Mouse (Mus musculus) ES-Bruce4 (cell line): ENCODE results near the gene Ppp2r2c. TPM values are rescaled to one million over a fixed set of nuclear protein-coding genes. Genes with fewer than 3 reads are reported as not detected.

Source experiments
- H3K27ac ChIP-seq: 2 replicates; pipeline ENCODE4 v1.5.1; 2012; ENCODE audit warnings: low read length, inconsistent platforms; ENCODE audit not compliant: insufficient read depth
- H3K27me3 ChIP-seq: 2 replicates; pipeline ENCODE4 v1.6.1; 2012; ENCODE audit warnings: mild to moderate bottlenecking, low read length, inconsistent platforms; ENCODE audit not compliant: control insufficient read depth, poor library complexity, insufficient read depth, severe bottlenecking
- H3K36me3 ChIP-seq: 2 replicates; pipeline ENCODE4 v1.6.1; 2012; ENCODE audit warnings: inconsistent platforms, mild to moderate bottlenecking, low read length, moderate library complexity; ENCODE audit not compliant: control insufficient read depth, poor library complexity, insufficient read depth, severe bottlenecking
- H3K4me1 ChIP-seq: one replicate; pipeline ENCODE4 v1.8.1; 2011; ENCODE audit warnings: low read length; ENCODE audit not compliant: control insufficient read depth, insufficient read depth
- H3K4me3 ChIP-seq: 2 replicates; pipeline ENCODE4 v1.5.1; 2011; ENCODE audit warnings: low read depth, mild to moderate bottlenecking, low read length
- H3K9ac ChIP-seq: 2 replicates; pipeline ENCODE4 v1.6.1; 2012; ENCODE audit warnings: low read depth, mild to moderate bottlenecking, inconsistent platforms; ENCODE audit not compliant: poor library complexity, severe bottlenecking
- H3K9me3 ChIP-seq: replicated peaks from 2 replicates; pipeline ENCODE4 v1.6.1; 2012; ENCODE audit warnings: mild to moderate bottlenecking, low read length, inconsistent platforms; ENCODE audit not compliant: control insufficient read depth, poor library complexity, insufficient read depth, severe bottlenecking
- CTCF ChIP-seq: IDR thresholded peaks from one replicate; pipeline ENCODE4 v1.8.1; 2011; ENCODE audit warnings: low read depth, low read length
- EP300 ChIP-seq: IDR thresholded peaks from 2 replicates; pipeline ENCODE4 v1.6.1; 2011; ENCODE audit warnings: low read depth, low read length; ENCODE audit not compliant: insufficient read depth
- POLR2A ChIP-seq: IDR thresholded peaks from one replicate; pipeline ENCODE4 v1.8.1; 2011; ENCODE audit warnings: low read length; ENCODE audit not compliant: insufficient read depth
- polyA plus RNA-seq: library from polyadenylated mRNA; stranded (reverse); fragments of >200 nt; gene quantifications from 2 replicates; pipeline ENCODE4 v1.2.4, GENCODE M21; 2011; ENCODE audit warnings: low read depth; ENCODE audit not compliant: missing spikeins, insufficient read depth, insufficient read length

Gene Ppp2r2c
- polyA plus RNA-seq, 1 experiment, result 14.6 TPM

DNA sequence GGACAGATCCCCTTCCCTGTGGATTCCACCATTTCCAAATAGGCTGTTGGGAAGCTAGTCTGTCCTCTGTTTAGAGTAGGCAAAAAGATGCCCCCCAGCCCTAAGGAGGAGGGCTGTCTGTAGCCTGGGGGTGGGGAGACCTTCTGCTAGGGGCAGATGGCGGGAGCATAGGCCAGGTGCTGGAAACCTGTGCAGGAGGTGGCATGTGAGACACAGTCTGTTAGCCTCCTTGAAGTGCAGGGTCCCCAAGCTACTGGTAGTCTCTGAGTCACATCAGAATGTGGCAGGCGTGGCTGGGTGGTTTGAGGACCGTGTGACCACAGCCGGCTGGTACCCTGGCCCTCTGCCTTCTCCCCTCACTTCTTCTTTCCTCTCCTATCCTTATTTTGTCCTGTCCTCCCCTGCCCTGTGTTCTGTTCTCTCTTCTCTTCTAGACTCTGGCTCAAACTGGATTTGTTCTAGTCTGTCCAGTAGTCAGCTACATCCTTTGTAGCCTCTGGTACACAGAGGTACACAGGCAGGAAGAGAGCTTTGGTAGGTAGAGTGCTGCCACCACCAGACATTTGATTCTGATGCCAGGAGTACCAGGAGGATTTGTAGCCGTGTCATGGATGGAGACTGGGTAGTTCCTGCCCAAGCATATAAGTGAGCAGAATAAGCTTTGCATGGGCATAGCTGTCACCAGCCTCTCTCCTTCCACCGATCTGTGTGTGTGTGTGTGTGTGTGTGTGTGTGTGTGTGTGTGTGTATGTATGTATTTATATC lies 26.5 kb downstream of the Ppp2r2c start:
- H3K36me3 ChIP-seq, result no peaks in the 10 kb centered on the region
- no peaks in the 10 kb centered on the region for H3K27me3 ChIP-seq
- no peak overlapping the region for H3K4me3 ChIP-seq
- peaks cover 2% of the 10 kb centered on the region for H3K4me1 ChIP-seq
- TF ChIP-seq EP300 (no peak), CTCF (no peak), POLR2A (no peak)
- no peaks in the 10 kb centered on the region for H3K9me3 ChIP-seq
- H3K27ac ChIP-seq, result no peak overlapping the region
- no peak overlapping the region for H3K9ac ChIP-seq

DNA sequence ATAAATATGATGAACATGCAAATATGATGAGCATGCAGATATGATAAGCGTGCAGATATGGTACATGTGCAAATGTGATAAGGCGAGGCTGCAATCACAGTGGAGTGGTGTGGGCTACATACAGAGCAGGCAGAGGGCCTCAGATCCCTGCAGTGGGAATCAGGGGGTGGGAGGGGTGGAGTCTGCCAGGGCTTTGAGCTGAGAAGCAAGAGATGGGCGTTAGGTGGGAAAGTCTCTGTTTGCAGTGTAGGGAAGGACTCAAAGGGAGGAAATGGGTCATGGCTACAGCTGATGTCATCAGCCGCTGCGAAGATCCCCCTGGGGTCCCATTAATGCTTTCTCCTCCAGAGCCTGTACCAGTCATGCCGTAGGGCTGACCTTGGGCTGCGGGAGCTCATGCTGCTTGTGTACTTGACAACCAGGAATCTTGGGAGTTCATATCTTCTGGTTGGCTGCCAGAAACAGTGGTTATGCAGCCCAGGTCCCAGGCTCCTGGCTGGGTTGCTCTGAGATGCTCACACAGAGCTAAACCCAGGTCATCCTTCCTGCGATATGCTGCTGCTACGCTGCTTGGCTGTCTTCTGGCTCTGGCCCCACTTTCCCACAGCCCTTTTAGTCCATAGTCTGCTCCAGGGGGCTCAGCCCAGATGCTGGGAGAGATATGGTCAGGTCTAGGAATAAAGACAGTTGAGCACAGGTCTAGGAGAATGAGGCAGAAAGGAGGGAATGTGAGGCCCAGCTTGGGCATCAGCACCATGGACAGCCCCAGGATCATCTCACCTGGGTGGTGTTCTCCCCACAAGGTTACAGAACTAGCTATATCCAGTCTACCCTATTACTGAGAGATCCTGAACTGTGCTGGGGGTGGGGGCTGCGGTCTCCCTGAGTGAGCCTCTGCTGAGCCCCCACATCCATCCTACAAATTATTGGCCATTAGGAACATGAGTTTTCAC lies 27.6 kb downstream of the Ppp2r2c start:
- Histone ChIP-seq H3K27me3 (no peaks in the 10 kb centered on the region), H3K27ac (no peak overlapping the region), H3K9ac (no peak overlapping the region), H3K36me3 (no peaks in the 10 kb centered on the region), H3K4me3 (no peak overlapping the region), H3K9me3 (no peaks in the 10 kb centered on the region), H3K4me1 (peaks cover 1% of the 10 kb centered on the region)
- TF ChIP-seq CTCF (no peak), EP300 (no peak), POLR2A (no peak)

DNA sequence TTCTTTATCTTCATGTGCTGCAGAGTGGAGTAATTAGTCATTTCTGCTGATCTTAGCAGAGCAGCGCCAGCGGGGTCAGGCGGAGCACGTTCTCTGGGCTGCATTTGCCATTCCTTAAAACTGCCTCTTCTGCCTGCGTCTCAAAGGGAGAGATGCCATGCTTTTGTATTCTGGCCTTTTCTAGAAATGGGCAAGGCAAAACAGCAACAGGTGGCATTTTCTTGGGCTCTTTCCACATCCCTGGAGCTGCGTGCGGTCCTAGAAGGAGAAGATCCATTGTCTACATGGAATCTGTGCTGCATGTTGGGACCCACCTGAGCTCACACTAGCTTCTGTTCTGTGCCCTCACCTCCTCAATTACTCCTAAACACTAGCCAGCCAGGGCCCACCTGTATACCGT lies 29.7 kb downstream of the Ppp2r2c start:
- Histone ChIP-seq H3K27me3 (no peaks in the 10 kb centered on the region), H3K4me1 (no peaks in the 10 kb centered on the region), H3K4me3 (no peak overlapping the region), H3K9ac (no peak overlapping the region), H3K27ac (no peak overlapping the region), H3K9me3 (no peaks in the 10 kb centered on the region), H3K36me3 (no peaks in the 10 kb centered on the region)
- TF ChIP-seq EP300 (no peak), POLR2A (no peak), CTCF (no peak)

DNA sequence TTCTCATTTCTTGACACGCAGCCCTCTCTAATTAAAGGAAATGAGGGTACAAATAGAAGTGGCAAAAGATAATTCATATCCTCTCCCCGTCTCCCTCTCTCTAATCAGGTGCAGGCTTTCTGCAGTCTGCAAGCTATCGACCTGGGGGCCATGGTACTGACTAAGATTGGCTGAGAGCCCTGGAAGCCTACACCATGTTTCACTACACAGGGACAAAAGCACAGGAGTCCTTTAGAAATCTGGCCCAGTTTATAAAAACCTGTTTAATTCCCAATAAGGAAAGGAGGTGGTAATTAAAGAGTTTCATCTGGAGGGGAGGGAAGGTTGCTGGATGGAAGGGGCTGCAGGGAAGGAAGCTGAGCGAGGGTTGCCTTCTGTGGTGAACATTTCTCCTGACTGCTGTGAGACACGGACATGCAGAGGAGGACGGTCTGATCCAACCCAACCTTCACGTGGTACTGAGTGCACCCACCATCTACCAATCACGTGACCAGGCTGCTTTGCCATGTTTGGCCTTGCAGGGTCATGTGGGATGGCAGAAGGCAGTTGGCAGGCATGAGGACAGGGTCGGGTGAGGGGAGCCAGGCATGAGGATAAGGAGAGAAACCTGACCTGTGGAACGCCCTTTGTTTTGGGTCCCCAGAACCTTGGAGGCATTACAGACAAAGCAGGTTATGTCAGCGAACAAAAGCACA lies 30.2 kb downstream of the Ppp2r2c start:
- Histone ChIP-seq H3K9me3 (no peaks in the 10 kb centered on the region), H3K27ac (no peak overlapping the region), H3K9ac (no peak overlapping the region), H3K4me3 (no peak overlapping the region), H3K27me3 (no peaks in the 10 kb centered on the region), H3K36me3 (no peaks in the 10 kb centered on the region), H3K4me1 (no peaks in the 10 kb centered on the region)
- TF ChIP-seq POLR2A (no peak), CTCF (no peak), EP300 (no peak)

DNA sequence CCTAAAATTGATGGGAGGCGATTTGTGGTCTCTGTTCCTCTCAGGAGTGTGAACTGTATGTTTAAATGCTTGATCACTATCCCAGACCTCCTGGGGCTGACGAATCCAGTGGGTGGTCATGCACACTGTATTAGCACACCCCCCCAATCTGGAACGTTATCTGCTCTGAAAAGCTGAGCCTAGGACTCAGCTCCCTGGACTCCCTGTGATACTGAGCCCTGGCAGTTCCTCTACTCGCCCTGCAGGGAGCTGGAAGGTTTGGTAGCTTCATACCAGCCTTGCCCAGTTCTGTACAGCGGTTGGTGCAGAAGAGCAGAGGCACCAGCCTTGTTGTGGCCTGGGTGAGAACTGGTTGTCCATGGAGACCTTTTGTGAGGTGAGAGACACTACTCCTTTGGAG lies 31.1 kb downstream of the Ppp2r2c start:
- H3K4me1 ChIP-seq, result no peaks in the 10 kb centered on the region

More for the DNA sequence above, 31.1 kb downstream of the Ppp2r2c start:
- Histone ChIP-seq H3K9ac (no peak overlapping the region), H3K27ac (no peak overlapping the region), H3K27me3 (no peaks in the 10 kb centered on the region), H3K4me3 (no peak overlapping the region), H3K36me3 (no peaks in the 10 kb centered on the region), H3K9me3 (no peaks in the 10 kb centered on the region)
- no peak for TF ChIP-seq CTCF
